Mouse (Mus musculus) lung, adult 2 months (tissue): ENCODE results near the gene Plekha5. TPM values are rescaled to one million over a fixed set of nuclear protein-coding genes. Genes with fewer than 3 reads are reported as not detected.

Experiments
- DNase-seq: peaks from one replicate; pipeline ENCODE4 v3.0.0; 2022
- H3K4me1 ChIP-seq: fragments of 200-500 bp; 2 replicates; pipeline ENCODE4 v1.6.1; 2011; ENCODE audit warnings: low read length; ENCODE audit not compliant: control insufficient read depth, insufficient read depth
- H3K4me3 ChIP-seq: fragments of 200-500 bp; replicated peaks from 2 replicates; pipeline ENCODE3; 2011; ENCODE audit warnings: low read depth, mild to moderate bottlenecking, control low read depth, low read length; ENCODE audit errors: extremely low read depth
- CTCF ChIP-seq: fragments of 200-500 bp; IDR thresholded peaks from 2 replicates; pipeline ENCODE4 v1.5.1; 2011; ENCODE audit warnings: mild to moderate bottlenecking, low read length, control low read depth; ENCODE audit not compliant: insufficient read depth
- POLR2A ChIP-seq: fragments of 200-500 bp; IDR thresholded peaks from 2 replicates; pipeline ENCODE4 v1.6.1; 2011; ENCODE audit warnings: low read depth, mild to moderate bottlenecking, control low read depth, low read length, borderline replicate concordance; ENCODE audit errors: extremely low read depth
- WGBS: fragments of 180-500 bp; shearing (Covaris S2); methylation state at CpG from one replicate; pipeline ENCODE4 v1.1.7; 2018; 5-methylcytosine and 5-hydroxymethylcytosine counted together
- polyA plus RNA-seq: library from polyadenylated mRNA; depleted of rRNA; stranded (reverse); fragments of >200 nt; gene quantifications from 2 replicates; pipeline ENCODE4 v1.2.3, GENCODE M21; 2012; rRNA removed

Gene Plekha5
- 16.7 and 24.0 TPM in 2 replicates for polyA plus RNA-seq

- 13% methylated on average over 53 of the region's 65 CpGs for WGBS
- TF ChIP-seq CTCF (no peak), POLR2A (no peak)
- peaks cover 10% of the 10 kb centered on the region for H3K4me1 ChIP-seq
- no peak for DNase-seq
- peak within 1 kb of the TSS; percentile 91 for H3K4me3 ChIP-seq
Measured at GRCm38 (mm10) chr6:140423846-140424200, at the start of gene Plekha5. Plekha5 (plus strand) TSS chr6:140424054.

DNA sequence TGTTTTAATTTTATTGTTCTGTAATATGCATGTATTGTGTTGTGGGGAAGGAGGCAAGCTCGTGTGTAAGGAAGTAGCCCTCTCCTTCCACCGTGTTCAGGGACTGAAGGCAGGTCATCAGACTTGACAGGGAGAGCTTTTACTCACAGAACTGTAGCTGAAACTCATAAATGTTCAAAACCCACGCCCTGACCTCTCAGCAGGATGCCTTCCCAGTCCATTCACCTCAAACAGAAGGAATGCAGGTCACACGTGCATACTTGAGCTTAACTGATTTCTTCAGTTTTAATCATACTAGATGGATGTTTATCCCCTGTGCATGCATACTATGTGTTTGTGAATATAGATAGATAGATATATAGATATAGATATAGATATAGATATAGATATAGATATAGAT lies 48.2 kb upstream of the Plekha5 start:
- Histone ChIP-seq H3K4me3 (no peak overlapping the region), H3K4me1 (no peaks in the 10 kb centered on the region)
- TF ChIP-seq POLR2A (no peak), CTCF (no peak)
- 67% methylated on average over 4 of the region's 4 CpGs for WGBS
- DNase-seq: no peak

DNA sequence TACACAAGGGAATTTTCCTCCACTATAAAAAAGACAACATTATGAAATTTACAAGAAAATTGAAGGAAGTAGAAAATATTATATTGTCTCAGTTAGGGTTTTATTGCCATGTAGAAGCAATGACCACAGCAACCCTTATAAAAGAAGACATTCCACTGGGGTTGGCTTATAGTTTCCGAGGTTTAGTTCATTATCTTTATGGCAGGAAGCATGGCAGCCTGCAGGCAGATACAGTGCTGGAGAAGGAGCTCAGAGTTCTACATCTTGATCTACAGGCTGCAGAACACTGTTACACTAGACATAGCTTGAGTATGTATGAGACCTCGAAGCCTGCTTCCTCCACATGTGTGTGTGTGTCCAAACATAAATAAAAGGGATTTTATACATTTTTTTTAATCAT lies 43.3 kb upstream of the Plekha5 start:
- Histone ChIP-seq H3K4me1 (no peaks in the 10 kb centered on the region), H3K4me3 (no peak overlapping the region)
- WGBS: 65% methylated on average over 2 of the region's 2 CpGs
- TF ChIP-seq POLR2A (no peak), CTCF (no peak)
- DNase-seq: no peak

GRCm38 (mm10) chr6:140381162-140381561 lies 42.7 kb upstream of the Plekha5 start:
- Histone ChIP-seq H3K4me3 (no peak overlapping the region), H3K4me1 (no peaks in the 10 kb centered on the region)
- no peak for TF ChIP-seq POLR2A
- no peak for TF ChIP-seq CTCF
- DNase-seq: no peak
- 80% methylated on average over 8 of the region's 8 CpGs for WGBS

DNA sequence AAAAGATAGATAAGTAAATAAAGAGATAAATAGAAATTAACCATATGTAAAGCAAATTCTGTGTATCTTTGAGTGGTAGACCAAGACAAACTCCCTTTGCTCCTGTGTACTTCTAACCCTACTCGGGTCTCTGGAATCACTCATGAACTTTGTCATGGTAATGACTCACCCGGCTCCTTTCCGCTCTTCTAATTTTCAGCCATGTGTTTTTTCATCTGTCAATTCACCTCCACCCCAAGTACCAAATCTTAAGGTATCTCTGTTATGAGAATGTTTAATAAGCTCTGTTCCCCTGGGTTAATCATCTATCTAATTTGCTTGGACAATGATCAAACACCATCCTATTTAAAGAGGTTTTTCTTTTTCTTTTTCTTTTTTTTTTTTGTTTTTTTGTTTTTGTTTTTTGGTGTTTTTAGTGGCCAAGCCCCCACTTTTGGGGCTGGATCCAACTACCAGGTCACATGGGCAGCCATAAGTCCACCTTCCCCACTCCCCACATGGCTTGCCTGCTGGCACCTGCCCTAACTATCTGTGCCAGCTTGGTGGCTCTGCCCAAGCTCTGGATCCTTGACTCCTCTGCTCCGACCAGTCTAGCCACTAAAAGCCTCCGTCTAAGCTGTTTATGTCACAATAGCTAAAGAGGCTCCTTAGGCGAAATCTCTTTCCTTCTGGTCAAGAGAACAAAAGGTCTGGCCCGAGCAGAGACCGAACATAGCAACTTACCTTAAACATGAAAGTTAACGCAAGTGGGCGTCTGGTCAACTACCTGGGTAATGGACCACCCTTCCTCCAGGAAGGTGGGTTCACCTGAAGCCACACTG lies 40.1 kb upstream of the Plekha5 start:
- TF ChIP-seq CTCF: no peak
- TF ChIP-seq POLR2A: no peak
- Histone ChIP-seq H3K4me1 (no peaks in the 10 kb centered on the region), H3K4me3 (no peak overlapping the region)
- DNase-seq: no peak
- 80% methylated on average over 10 of the region's 10 CpGs for WGBS

DNA sequence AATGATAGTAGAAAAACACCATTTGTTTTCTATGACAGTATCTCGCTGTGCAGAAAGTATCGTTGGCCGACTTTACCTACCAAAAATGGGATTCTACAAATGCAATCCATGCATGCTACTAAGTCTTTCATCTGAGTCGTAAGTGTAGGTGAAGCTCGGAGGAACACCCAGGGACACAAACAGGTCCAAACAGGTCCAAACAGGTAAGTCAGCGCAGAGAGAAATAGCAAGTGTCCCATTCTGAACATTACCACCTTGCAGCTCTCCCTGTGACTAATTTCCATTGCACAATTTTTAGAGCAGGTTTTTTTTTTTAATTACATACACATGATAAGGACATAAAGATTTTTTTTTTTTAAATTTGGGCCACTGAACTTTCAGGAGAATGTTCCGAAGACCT lies 27.2 kb upstream of the Plekha5 start:
- TF ChIP-seq POLR2A (no peak), CTCF (no peak)
- Histone ChIP-seq H3K4me3 (no peak overlapping the region), H3K4me1 (no peaks in the 10 kb centered on the region)
- no peak for DNase-seq
- 95% methylated on average over 7 of the region's 7 CpGs for WGBS

GRCm38 (mm10) chr6:140402766-140403310 lies 21.0 kb upstream of the Plekha5 start:
- DNase-seq: no peak
- no peak for TF ChIP-seq POLR2A
- no peak for TF ChIP-seq CTCF
- Histone ChIP-seq H3K4me3 (no peak overlapping the region), H3K4me1 (no peaks in the 10 kb centered on the region)
- WGBS: 42% methylated on average over 13 of the region's 13 CpGs

DNA sequence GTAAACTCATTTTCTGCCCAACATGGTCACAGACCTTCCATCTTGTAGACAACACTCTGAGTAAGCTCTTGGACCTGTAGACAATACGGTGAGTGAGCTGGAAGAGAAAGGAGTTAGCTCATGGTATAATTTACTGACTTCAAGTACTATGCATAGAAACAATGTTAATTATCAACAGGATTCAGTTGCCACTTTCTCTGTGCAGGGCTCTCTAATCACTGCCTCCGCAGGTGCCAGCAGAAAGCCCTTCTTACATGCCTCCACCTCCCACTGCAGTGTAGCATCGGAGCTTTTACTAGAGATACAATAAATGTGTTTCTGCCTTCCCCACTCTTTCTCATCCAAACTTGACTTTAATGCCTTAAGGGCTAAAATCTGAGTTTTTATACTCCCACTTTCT lies 11.9 kb upstream of the Plekha5 start:
- DNase-seq: no peak
- WGBS: 87% methylated on average over 3 of the region's 3 CpGs
- TF ChIP-seq CTCF (no peak), POLR2A (no peak)
- H3K4me3 ChIP-seq: no peak overlapping the region
- H3K4me1 ChIP-seq: no peaks in the 10 kb centered on the region

DNA sequence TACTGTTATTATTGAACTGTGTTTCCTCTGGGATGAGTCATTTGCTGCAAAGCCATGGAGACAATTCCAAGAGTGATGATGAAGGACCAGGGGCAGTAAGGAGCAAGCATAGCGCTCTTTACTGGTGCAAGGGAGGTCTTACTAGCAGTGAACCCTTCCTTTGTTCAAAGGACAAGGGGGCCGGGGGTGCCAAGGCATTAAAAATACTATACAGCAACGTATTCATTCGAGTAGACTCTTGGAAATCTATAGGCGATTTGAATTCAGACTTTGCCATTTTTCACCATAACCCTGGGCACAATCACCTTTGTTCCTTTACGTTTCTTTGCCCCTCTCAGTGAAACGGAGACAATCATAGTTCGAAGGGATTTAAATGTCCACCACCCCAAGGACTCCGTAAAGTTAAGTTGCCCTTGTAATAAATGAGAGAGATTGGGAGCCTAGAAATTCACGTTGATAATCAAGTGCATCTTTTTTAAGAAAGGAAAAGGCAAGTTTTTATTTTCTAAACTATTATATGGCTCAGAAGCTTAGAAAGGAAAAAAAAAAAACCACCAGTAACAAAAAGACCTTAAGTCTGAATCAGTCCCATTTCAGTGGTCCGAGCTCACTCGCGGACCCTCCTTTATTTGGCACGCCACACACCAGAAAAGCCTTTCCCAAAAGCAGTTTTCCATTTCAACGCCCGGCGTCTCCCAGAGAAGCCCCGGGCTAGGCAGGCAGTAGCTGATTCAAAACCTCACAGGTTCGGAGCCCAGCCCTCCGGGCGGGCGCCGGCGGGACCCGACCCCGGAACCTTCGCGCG lies 611 bp upstream of the Plekha5 start:
- WGBS: 15% methylated on average over 28 of the region's 29 CpGs
- peak overlapping the region; percentile 70 for H3K4me3 ChIP-seq
- TF ChIP-seq CTCF (no peak), POLR2A (no peak)
- peaks cover 10% of the 10 kb centered on the region for H3K4me1 ChIP-seq
- peak; percentile 58 for DNase-seq
